Mouse (Mus musculus): Measurements from ENCODE around the gene Nol4l.

DNA sequence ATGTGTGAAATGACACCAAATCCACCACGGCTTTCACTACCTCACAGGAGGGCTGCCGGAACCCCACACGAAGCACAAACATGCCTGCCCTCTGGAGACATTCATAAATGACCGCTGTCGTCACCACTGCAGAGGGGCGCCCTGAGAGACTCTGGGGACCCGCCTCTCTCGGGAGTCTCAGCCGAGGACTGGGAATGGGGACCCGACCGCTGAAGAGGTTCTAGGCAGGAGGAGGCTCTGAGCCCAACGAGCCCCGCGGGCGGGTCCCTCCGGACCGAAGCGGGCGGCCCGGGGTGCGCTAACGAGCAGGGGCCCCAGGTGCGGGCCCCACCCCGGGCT lies 37.6 kb downstream of the Nol4l start:
- TF ChIP-seq CTCF (IDR thresholded peaks at IDR 0.05; ENCODE audit: low read depth) (no peak), EP300 (IDR thresholded peaks at IDR 0.05; ENCODE audit: low read depth) (no peak)

Measured in liver, embryonic 14.5 days (tissue).